Mouse (Mus musculus) B cell, adult (primary cell): Measurements from ENCODE around the gene Tamm41. TPM values are rescaled to one million over a fixed set of nuclear protein-coding genes. Genes with fewer than 3 reads are reported as not detected.

Source experiments
- total RNA-seq: library from RNA; stranded (reverse); gene quantifications from 4 replicates; pipeline ENCODE4 v1.2.4, GENCODE M21; 2023; ENCODE audit not compliant: inconsistent age

The Tamm41 gene
- total RNA-seq, result 18.0 to 27.6 TPM (median 23.1 TPM) in 4 replicates

GRCm38 (mm10) chr6:115037103-115038094 is at the start of gene Tamm41:
TSS of gene Tamm41 (minus strand) at chr6:115037876.

GRCm38 (mm10) chr6:114969213-114970120 is 68.2 kb downstream of the Tamm41 start, which contains the start of gene Vgll4:
TSS of gene Vgll4 (minus strand) at chr6:114969994.

Other genes starting within 250 kb of the Tamm41 start
- gene Vgll4, start 67.9 kb downstream of the Tamm41 start, total RNA-seq, result 74.8 to 82.7 TPM (median 79.2 TPM) in 4 replicates
- not detected in 4 replicates for gene Syn2, start 97.0 kb upstream of the Tamm41 start, total RNA-seq
- gene Gm17482, start 189.5 kb upstream of the Tamm41 start, total RNA-seq, result not detected in 4 replicates
- gene Timp4, start 214.3 kb upstream of the Tamm41 start, total RNA-seq, result not detected in 4 replicates